1 mouse cellular context compared by ENCODE assay signal in the genomic region with DNA sequence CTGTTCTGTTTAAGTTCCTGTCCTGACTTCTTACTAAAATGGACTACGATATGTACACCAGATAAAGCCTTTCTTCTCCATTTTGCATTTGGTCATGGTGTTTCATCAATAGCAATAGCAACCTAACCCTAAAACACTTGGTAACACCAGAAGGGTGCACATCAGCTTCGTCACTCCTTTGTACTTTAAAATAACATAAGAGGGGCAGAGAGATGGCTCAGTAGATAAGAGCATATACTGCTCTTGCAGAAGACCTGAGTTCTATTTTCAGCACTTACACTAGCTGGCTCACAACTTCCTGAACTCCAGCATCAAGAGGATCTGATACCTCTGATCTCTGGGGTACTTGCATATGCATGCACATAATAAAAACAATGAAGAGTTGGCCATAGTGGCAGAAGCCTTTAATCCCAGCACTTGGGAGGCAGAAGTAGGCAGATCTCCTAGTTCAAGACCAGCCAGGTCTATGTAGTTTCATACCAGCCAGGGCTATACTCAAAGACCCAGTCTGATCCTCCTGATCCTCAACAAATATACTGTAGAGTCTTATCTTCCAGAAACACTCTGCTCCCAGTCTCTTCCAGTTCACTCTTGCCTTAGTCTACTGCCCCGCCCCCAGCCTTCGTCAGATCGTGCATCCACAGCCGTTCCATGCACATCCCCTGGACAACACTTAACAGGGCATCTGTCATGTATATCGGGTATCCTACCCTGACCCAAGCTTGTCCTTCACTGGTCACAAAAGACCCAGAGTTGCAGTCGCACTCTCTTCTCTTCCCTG.
TF ChIP-seq lines count a peak whose summit lies in the region.

No protein-coding gene starts in this region.

TF ChIP-seq in MEL, 35 proteins besides CTCF, POLR2A, EP300 and RAD21:
- TF ChIP-seq GATA1 (IDR thresholded peaks at IDR 0.05; ENCODE audit: low read depth, low read length) (peak; percentile 55; the same call in 1 of the 2 replicates), MAZ (IDR thresholded peaks at IDR 0.05; ENCODE audit: low read depth, low read length) (no peak)
